Mouse (Mus musculus): ENCODE results near the gene Rbfox1. TPM values are rescaled to one million over a fixed set of nuclear protein-coding genes. Genes with fewer than 3 reads are reported as not detected.

The Rbfox1 gene
- polyA plus RNA-seq, 1 experiment from 2014 or later: 3.1 TPM

GRCm38 (mm10) chr16:6042766-6043165, 157.6 kb downstream of the Rbfox1 start:
- H3K27me3 ChIP-seq (ENCODE audit: control insufficient read depth, insufficient read depth, low read length): no peaks in the 10 kb centered on the region
- H3K4me2 ChIP-seq: no peak overlapping the region
- no peak for ATAC-seq (replicated peaks; ENCODE audit: insufficient number of reproducible peaks, low FRiP score, low TSS enrichment)
- 69% methylated on average over 3 of the region's 3 CpGs for WGBS (ENCODE audit: insufficient replicate concordance)
- no peak overlapping the region for H3K9ac ChIP-seq (ENCODE audit: low read depth, low read length)
- H3K27ac ChIP-seq (ENCODE audit: low read depth, low read length): no peak overlapping the region
- no peaks in the 10 kb centered on the region for H3K4me1 ChIP-seq (ENCODE audit: control insufficient read depth, insufficient read depth, low read length)
- H3K36me3 ChIP-seq (ENCODE audit: control insufficient read depth, insufficient read depth, low read length): no peaks in the 10 kb centered on the region
- no peak overlapping the region for H3K4me3 ChIP-seq (ENCODE audit: low read depth, low read length)
- no peaks in the 10 kb centered on the region for H3K9me3 ChIP-seq (replicated peaks; ENCODE audit: control insufficient read depth, low read length)

DNA sequence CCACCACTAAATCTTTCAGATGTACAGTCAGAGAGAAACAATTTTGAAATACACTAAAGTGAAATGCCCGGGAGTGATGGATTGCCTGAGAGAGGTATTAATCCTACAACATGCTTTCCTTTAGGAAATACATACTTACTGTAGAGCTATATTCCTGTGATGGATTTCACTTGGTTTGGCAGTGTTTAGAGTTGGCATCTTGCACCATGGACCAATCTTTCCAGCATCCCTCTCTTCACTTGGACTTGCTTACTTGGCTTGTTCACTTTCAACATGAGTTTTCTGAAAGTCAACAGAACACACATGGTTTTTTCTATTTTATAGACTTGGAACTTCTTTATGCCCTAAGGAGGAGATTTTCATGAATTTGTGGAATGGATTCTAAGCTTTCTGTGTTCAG, 163.4 kb downstream of the Rbfox1 start:
- H3K4me2 ChIP-seq: no peak overlapping the region
- H3K4me3 ChIP-seq (ENCODE audit: low read depth, low read length): no peak overlapping the region
- H3K9ac ChIP-seq (ENCODE audit: low read depth, low read length): no peak overlapping the region
- H3K9me3 ChIP-seq (replicated peaks; ENCODE audit: control insufficient read depth, low read length): no peaks in the 10 kb centered on the region
- no peak for ATAC-seq (replicated peaks; ENCODE audit: insufficient number of reproducible peaks, low FRiP score, low TSS enrichment)
- WGBS (ENCODE audit: insufficient replicate concordance): 86% methylated on average over 1 of the region's 1 CpGs
- H3K36me3 ChIP-seq (ENCODE audit: control insufficient read depth, insufficient read depth, low read length): no peaks in the 10 kb centered on the region
- H3K27me3 ChIP-seq (ENCODE audit: control insufficient read depth, insufficient read depth, low read length): no peaks in the 10 kb centered on the region
- no peaks in the 10 kb centered on the region for H3K4me1 ChIP-seq (ENCODE audit: control insufficient read depth, insufficient read depth, low read length)
- no peak overlapping the region for H3K27ac ChIP-seq (ENCODE audit: low read depth, low read length)

- no peak for ATAC-seq (replicated peaks; ENCODE audit: insufficient number of reproducible peaks, low FRiP score, low TSS enrichment)
- Histone ChIP-seq H3K27me3 (ENCODE audit: control insufficient read depth, insufficient read depth, low read length) (no peaks in the 10 kb centered on the region), H3K4me3 (ENCODE audit: low read depth, low read length) (no peak overlapping the region), H3K36me3 (ENCODE audit: control insufficient read depth, insufficient read depth, low read length) (no peaks in the 10 kb centered on the region), H3K4me1 (ENCODE audit: control insufficient read depth, insufficient read depth, low read length) (no peaks in the 10 kb centered on the region), H3K4me2 (no peak overlapping the region), H3K27ac (ENCODE audit: low read depth, low read length) (no peak overlapping the region), H3K9ac (ENCODE audit: low read depth, low read length) (no peak overlapping the region), H3K9me3 (replicated peaks; ENCODE audit: control insufficient read depth, low read length) (no peaks in the 10 kb centered on the region)
- WGBS (ENCODE audit: insufficient replicate concordance): 83% methylated on average over 1 of the region's 1 CpGs
These were observed 177.3 kb downstream of the Rbfox1 start for GRCm38 (mm10) chr16:6062495-6062894.

- H3K36me3 ChIP-seq (ENCODE audit: control insufficient read depth, insufficient read depth, low read length): no peaks in the 10 kb centered on the region
- no peaks in the 10 kb centered on the region for H3K4me1 ChIP-seq (ENCODE audit: control insufficient read depth, insufficient read depth, low read length)
- ATAC-seq (replicated peaks; ENCODE audit: insufficient number of reproducible peaks, low FRiP score, low TSS enrichment): no peak
- H3K9ac ChIP-seq (ENCODE audit: low read depth, low read length): no peak overlapping the region
- no peaks in the 10 kb centered on the region for H3K27me3 ChIP-seq (ENCODE audit: control insufficient read depth, insufficient read depth, low read length)
- H3K4me2 ChIP-seq: no peak overlapping the region
- no peaks in the 10 kb centered on the region for H3K9me3 ChIP-seq (replicated peaks; ENCODE audit: control insufficient read depth, low read length)
- H3K27ac ChIP-seq (ENCODE audit: low read depth, low read length): no peak overlapping the region
- no peak overlapping the region for H3K4me3 ChIP-seq (ENCODE audit: low read depth, low read length)
- WGBS (ENCODE audit: insufficient replicate concordance): 83% methylated on average over 4 of the region's 4 CpGs
These were observed 180.3 kb downstream of the Rbfox1 start for GRCm38 (mm10) chr16:6065481-6065880.

- ATAC-seq (replicated peaks; ENCODE audit: insufficient number of reproducible peaks, low FRiP score, low TSS enrichment): no peak
- Histone ChIP-seq H3K9me3 (replicated peaks; ENCODE audit: control insufficient read depth, low read length) (no peaks in the 10 kb centered on the region), H3K4me3 (ENCODE audit: low read depth, low read length) (no peak overlapping the region), H3K9ac (ENCODE audit: low read depth, low read length) (no peak overlapping the region), H3K4me1 (ENCODE audit: control insufficient read depth, insufficient read depth, low read length) (peaks cover 1% of the 10 kb centered on the region; the same call in 1 of the 2 replicates), H3K36me3 (ENCODE audit: control insufficient read depth, insufficient read depth, low read length) (no peaks in the 10 kb centered on the region), H3K27me3 (ENCODE audit: control insufficient read depth, insufficient read depth, low read length) (no peaks in the 10 kb centered on the region), H3K27ac (ENCODE audit: low read depth, low read length) (no peak overlapping the region), H3K4me2 (no peak overlapping the region)
- 76% methylated on average over 10 of the region's 10 CpGs for WGBS (ENCODE audit: insufficient replicate concordance)
These were observed 190.4 kb downstream of the Rbfox1 start for GRCm38 (mm10) chr16:6075442-6076050.

- H3K9ac ChIP-seq (ENCODE audit: low read depth, low read length): no peak overlapping the region
- no peaks in the 10 kb centered on the region for H3K27me3 ChIP-seq (ENCODE audit: control insufficient read depth, insufficient read depth, low read length)
- no peaks in the 10 kb centered on the region for H3K9me3 ChIP-seq (replicated peaks; ENCODE audit: control insufficient read depth, low read length)
- no peak overlapping the region for H3K27ac ChIP-seq (ENCODE audit: low read depth, low read length)
- no peak for ATAC-seq (replicated peaks; ENCODE audit: insufficient number of reproducible peaks, low FRiP score, low TSS enrichment)
- WGBS (ENCODE audit: insufficient replicate concordance): 81% methylated on average over 4 of the region's 4 CpGs
- no peak overlapping the region for H3K4me2 ChIP-seq
- H3K4me1 ChIP-seq (ENCODE audit: control insufficient read depth, insufficient read depth, low read length): peaks cover 3% of the 10 kb centered on the region; the same call in 1 of the 2 replicates
- H3K4me3 ChIP-seq (ENCODE audit: low read depth, low read length): no peak overlapping the region
- H3K36me3 ChIP-seq (ENCODE audit: control insufficient read depth, insufficient read depth, low read length): no peaks in the 10 kb centered on the region
These were observed 193.9 kb downstream of the Rbfox1 start for GRCm38 (mm10) chr16:6079017-6079416.

- no peaks in the 10 kb centered on the region for H3K9me3 ChIP-seq (replicated peaks; ENCODE audit: control insufficient read depth, low read length)
- peaks cover 8% of the 10 kb centered on the region for H3K4me1 ChIP-seq (ENCODE audit: control insufficient read depth, insufficient read depth, low read length)
- no peaks in the 10 kb centered on the region for H3K36me3 ChIP-seq (ENCODE audit: control insufficient read depth, insufficient read depth, low read length)
- WGBS (ENCODE audit: insufficient replicate concordance): 82% methylated on average over 7 of the region's 7 CpGs
- no peaks in the 10 kb centered on the region for H3K27me3 ChIP-seq (ENCODE audit: control insufficient read depth, insufficient read depth, low read length)
- no peak overlapping the region for H3K4me2 ChIP-seq
- no peak overlapping the region for H3K4me3 ChIP-seq (ENCODE audit: low read depth, low read length)
- no peak for ATAC-seq (replicated peaks; ENCODE audit: insufficient number of reproducible peaks, low FRiP score, low TSS enrichment)
- no peak overlapping the region for H3K27ac ChIP-seq (ENCODE audit: low read depth, low read length)
- H3K9ac ChIP-seq (ENCODE audit: low read depth, low read length): no peak overlapping the region
These were observed 199.7 kb downstream of the Rbfox1 start for GRCm38 (mm10) chr16:6084701-6085365.

DNA sequence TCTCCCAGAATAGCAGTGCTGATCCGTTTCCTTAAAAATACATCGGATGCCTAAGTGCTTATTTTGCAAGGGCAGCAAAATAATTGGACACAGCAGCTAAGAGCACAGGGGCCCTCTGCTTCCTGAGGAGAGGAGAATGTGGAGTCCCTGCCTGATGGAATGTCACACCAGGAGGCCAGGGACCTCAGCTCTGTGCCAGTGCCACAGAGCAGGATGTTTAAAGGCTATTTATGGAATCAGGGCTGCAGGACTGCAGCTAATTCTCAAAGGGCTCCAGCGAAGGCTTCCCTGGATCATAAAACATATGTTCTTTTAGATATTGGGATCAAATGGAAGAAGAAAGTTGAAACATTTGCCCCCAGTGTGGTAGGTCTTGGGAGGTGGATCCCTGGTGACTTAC, 201.0 kb downstream of the Rbfox1 start:
- Histone ChIP-seq H3K4me1 (ENCODE audit: control insufficient read depth, insufficient read depth, low read length) (peaks cover 5% of the 10 kb centered on the region; the same call in 1 of the 2 replicates), H3K27ac (ENCODE audit: low read depth, low read length) (peak overlapping the region; percentile 82), H3K27me3 (ENCODE audit: control insufficient read depth, insufficient read depth, low read length) (no peaks in the 10 kb centered on the region), H3K36me3 (ENCODE audit: control insufficient read depth, insufficient read depth, low read length) (no peaks in the 10 kb centered on the region), H3K9ac (ENCODE audit: low read depth, low read length) (no peak overlapping the region), H3K9me3 (replicated peaks; ENCODE audit: control insufficient read depth, low read length) (no peaks in the 10 kb centered on the region), H3K4me2 (no peak overlapping the region), H3K4me3 (ENCODE audit: low read depth, low read length) (no peak overlapping the region)
- 15% methylated on average over 3 of the region's 3 CpGs for WGBS (ENCODE audit: insufficient replicate concordance)
- ATAC-seq (replicated peaks; ENCODE audit: insufficient number of reproducible peaks, low FRiP score, low TSS enrichment): peak; percentile 83
